Mouse (Mus musculus) megakaryocyte, embryonic 14.5 days (primary cell): ENCODE measurements around the gene Mical2.

Experiments
- FLI1 ChIP-seq: IDR thresholded peaks from 2 replicates; pipeline ENCODE4 v1.6.1; 2012; ENCODE audit warnings: low read length, inconsistent platforms, mixed read lengths
- GATA1 ChIP-seq: IDR thresholded peaks from 3 replicates; pipeline ENCODE4 v1.6.1; 2012; ENCODE audit warnings: mixed read lengths, low read length, inconsistent platforms, borderline replicate concordance

DNA sequence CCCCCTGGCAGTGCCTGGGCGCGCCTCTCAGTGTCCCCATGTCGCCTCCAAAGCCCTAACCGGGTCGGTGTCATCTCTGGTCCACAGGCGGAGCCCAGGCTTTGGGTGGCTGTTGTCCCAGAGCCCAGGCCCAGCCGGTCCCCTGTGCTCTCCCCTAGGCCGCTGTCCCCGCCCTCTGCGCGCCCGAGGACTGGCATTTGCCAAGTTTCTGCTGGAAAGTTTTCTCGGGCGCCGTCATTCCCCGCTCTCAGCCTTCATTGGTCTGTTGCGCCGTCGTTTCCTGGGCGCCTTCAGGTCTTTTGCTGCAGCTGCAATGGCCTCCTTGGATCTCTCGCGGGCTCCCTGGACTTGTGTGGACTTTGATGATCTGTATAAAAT is 202.5 kb downstream of the Mical2 start:
- TF ChIP-seq GATA1 (no peak), FLI1 (no peak)
